Mouse (Mus musculus) bone marrow, adult 2 months (tissue): ENCODE measurements around the gene Eef1b2.

ENCODE experiments used
- CTCF ChIP-seq: fragments of 200-500 bp; IDR thresholded peaks from 2 replicates; pipeline ENCODE4 v1.5.1; 2011; ENCODE audit warnings: low read length, control low read depth; ENCODE audit not compliant: control insufficient read depth, insufficient read depth
- POLR2A ChIP-seq: fragments of 200-500 bp; IDR thresholded peaks from 2 replicates; pipeline ENCODE4 v1.6.1; 2011; ENCODE audit warnings: low read depth, mild to moderate bottlenecking, control low read depth, low read length, borderline replicate concordance; ENCODE audit not compliant: control insufficient read depth

GRCm38 (mm10) chr1:63175853-63176252 lies 772 bp upstream of the Eef1b2 start:
- TF ChIP-seq CTCF (no peak), POLR2A (no peak)
